Mouse (Mus musculus): ENCODE measurements around the gene Rassf10.

DNA sequence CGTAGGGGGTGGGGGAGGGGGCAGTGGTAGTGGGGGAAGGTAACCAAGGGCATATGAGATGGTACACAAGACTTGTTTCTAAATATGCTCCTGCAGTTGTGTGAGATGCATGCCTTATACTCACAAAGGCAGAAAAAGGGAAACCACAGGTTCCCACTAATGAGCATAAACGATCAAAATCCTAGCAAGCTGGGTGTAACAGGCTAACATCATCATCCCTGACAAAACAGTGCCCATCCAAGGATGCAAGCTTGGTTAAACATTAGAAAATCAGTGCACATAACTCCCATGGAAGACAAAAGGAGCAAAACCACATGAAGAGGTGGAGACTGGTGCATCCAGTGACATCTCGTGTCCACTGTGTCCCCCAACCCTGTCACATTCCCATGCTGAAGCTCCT, 40.8 kb upstream of the Rassf10 start:
- TF ChIP-seq ZNF384 (IDR thresholded peaks at IDR 0.05; ENCODE audit: low read depth, low read length) (no peak), MAFK (IDR thresholded peaks at IDR 0.05; ENCODE audit: insufficient read depth, low read depth, low read length) (no peak), ZC3H11A (IDR thresholded peaks at IDR 0.05; ENCODE audit: borderline replicate concordance, low read depth, low read length) (no peak), HCFC1 (IDR thresholded peaks at IDR 0.05; ENCODE audit: borderline replicate concordance, insufficient read depth, low read length) (no peak), CHD2 (IDR thresholded peaks at IDR 0.05; ENCODE audit: low read depth, low read length) (no peak)
